Mouse (Mus musculus): ENCODE measurements around the gene Gata1. TPM values are rescaled to one million over a fixed set of nuclear protein-coding genes. Genes with fewer than 3 reads are reported as not detected.

Gata1 gene
- total and polyA plus RNA-seq, 2 experiments from 2014 or later, result 0.20 TPM; not detected in 1

DNA sequence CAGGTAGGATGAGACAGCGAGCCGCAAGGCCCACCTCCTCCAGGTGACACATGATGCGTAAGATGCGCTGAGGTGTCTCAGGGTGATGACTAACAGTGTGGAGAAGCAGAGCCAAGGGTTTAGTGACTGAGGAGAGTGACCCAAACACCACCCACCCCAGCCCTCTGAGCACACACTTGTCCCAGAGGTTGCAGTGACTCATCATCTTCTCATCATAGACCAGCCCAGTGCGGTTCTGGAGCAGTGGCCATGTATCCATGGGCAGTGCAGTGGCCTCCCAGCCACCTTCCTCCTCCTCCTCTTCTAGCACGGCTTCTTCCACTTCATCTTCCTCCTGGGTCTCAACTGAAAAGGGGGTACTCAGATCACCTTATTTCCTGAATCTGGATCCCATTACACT lies 40.2 kb downstream of the Gata1 start:
- Histone ChIP-seq H3K27me3 (ENCODE audit: control insufficient read depth, insufficient read depth, low read length) (no peaks in the 10 kb centered on the region), H3K9me3 (replicated peaks; ENCODE audit: control insufficient read depth, low read length) (no peaks in the 10 kb centered on the region), H3K4me3 (ENCODE audit: low read depth, low read length) (no peak overlapping the region), H3K36me3 (replicated peaks; ENCODE audit: control insufficient read depth, insufficient read depth, low read length) (peaks cover 6% of the 10 kb centered on the region; the same call in 1 of the 2 replicates), H3K9ac (replicated peaks; ENCODE audit: low read depth, low read length) (no peak overlapping the region), H3K4me1 (ENCODE audit: control insufficient read depth, insufficient read depth) (no peaks in the 10 kb centered on the region), H3K27ac (ENCODE audit: low read depth) (no peak overlapping the region), H3K4me2 (ENCODE audit: low read depth, low read length) (no peak overlapping the region)
- no peak for ATAC-seq (ENCODE audit: insufficient read depth, low read depth)
- WGBS, result 88% methylated on average over 6 of the region's 6 CpGs
- no peak for TF ChIP-seq EP300 (IDR thresholded peaks at IDR 0.05; ENCODE audit: low read depth)
- no peak for TF ChIP-seq CTCF (IDR thresholded peaks at IDR 0.05; ENCODE audit: low read depth)
- no peak for DNase-seq (ENCODE audit: low spot score)

GRCm38 (mm10) chrX:7936874-7937273 lies 41.0 kb downstream of the Gata1 start:
- no peak for DNase-seq (ENCODE audit: low spot score)
- Histone ChIP-seq H3K36me3 (replicated peaks; ENCODE audit: control insufficient read depth, insufficient read depth, low read length) (peaks cover 6% of the 10 kb centered on the region; the same call in 1 of the 2 replicates), H3K27me3 (ENCODE audit: control insufficient read depth, insufficient read depth, low read length) (no peaks in the 10 kb centered on the region), H3K9me3 (replicated peaks; ENCODE audit: control insufficient read depth, low read length) (no peaks in the 10 kb centered on the region), H3K27ac (ENCODE audit: low read depth) (no peak overlapping the region), H3K4me1 (ENCODE audit: control insufficient read depth, insufficient read depth) (no peaks in the 10 kb centered on the region), H3K4me2 (ENCODE audit: low read depth, low read length) (no peak overlapping the region), H3K9ac (replicated peaks; ENCODE audit: low read depth, low read length) (no peak overlapping the region), H3K4me3 (ENCODE audit: low read depth, low read length) (no peak overlapping the region)
- WGBS, result 57% methylated on average over 11 of the region's 11 CpGs
- TF ChIP-seq EP300 (IDR thresholded peaks at IDR 0.05; ENCODE audit: low read depth), result no peak
- peak; percentile 1; the same call in 1 of the 2 replicates for TF ChIP-seq CTCF (IDR thresholded peaks at IDR 0.05; ENCODE audit: low read depth)
- ATAC-seq (ENCODE audit: insufficient read depth, low read depth), result no peak

GRCm38 (mm10) chrX:7928270-7928790 lies 49.5 kb downstream of the Gata1 start, which contains the start of gene Eras:
TSS of gene Eras (minus strand) at chrX:7928607.
- Histone ChIP-seq H3K4me2 (ENCODE audit: low read depth, low read length) (no peak within 1 kb of the TSS), H3K4me1 (ENCODE audit: control insufficient read depth, insufficient read depth) (no peaks in the 10 kb centered on the region), H3K36me3 (replicated peaks; ENCODE audit: control insufficient read depth, insufficient read depth, low read length) (no peaks in the 10 kb centered on the region; the same call in 1 of the 2 replicates), H3K27me3 (ENCODE audit: control insufficient read depth, insufficient read depth, low read length) (peaks cover 23% of the 10 kb centered on the region), H3K4me3 (ENCODE audit: low read depth, low read length) (no peak within 1 kb of the TSS), H3K9ac (replicated peaks; ENCODE audit: low read depth, low read length) (no peak within 1 kb of the TSS), H3K27ac (ENCODE audit: low read depth) (no peak within 1 kb of the TSS), H3K9me3 (replicated peaks; ENCODE audit: control insufficient read depth, low read length) (no peaks in the 10 kb centered on the region)
- TF ChIP-seq CTCF (IDR thresholded peaks at IDR 0.05; ENCODE audit: low read depth) (no peak), EP300 (IDR thresholded peaks at IDR 0.05; ENCODE audit: low read depth) (no peak)
- ATAC-seq (ENCODE audit: insufficient read depth, low read depth), result no peak
- DNase-seq (ENCODE audit: low spot score), result no peak
- WGBS, result 20% methylated on average over 17 of the region's 19 CpGs

DNA sequence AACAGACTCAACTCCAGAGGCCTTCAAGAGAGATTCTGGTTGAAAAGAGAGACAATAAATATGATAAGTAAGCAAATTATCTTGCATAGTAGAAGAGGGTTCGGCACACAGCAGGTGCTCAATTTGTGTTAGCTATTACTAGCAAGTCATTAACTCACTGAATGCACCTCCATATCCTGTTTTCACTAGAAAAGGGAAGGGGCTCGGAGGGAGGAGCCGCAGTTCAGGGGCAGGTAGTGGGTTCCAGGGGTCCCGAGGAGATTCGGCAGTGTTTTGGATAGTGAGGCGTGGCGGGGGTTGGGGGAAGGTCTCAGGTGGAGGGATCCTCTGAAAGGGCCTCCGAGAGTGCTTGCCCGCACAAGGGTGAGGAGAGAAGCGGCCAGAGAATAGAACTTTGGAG lies 50.8 kb downstream of the Gata1 start:
- no peak for TF ChIP-seq EP300 (IDR thresholded peaks at IDR 0.05; ENCODE audit: low read depth)
- TF ChIP-seq CTCF (IDR thresholded peaks at IDR 0.05; ENCODE audit: low read depth), result no peak
- 26% methylated on average over 10 of the region's 10 CpGs for WGBS
- DNase-seq (ENCODE audit: low spot score) (no peak), ATAC-seq (ENCODE audit: insufficient read depth, low read depth) (no peak)
- H3K4me2 ChIP-seq (ENCODE audit: low read depth, low read length), result no peak overlapping the region
- peaks cover 35% of the 10 kb centered on the region for H3K27me3 ChIP-seq (ENCODE audit: control insufficient read depth, insufficient read depth, low read length)
- H3K36me3 ChIP-seq (replicated peaks; ENCODE audit: control insufficient read depth, insufficient read depth, low read length), result no peaks in the 10 kb centered on the region; the same call in 1 of the 2 replicates
- no peaks in the 10 kb centered on the region for H3K4me1 ChIP-seq (ENCODE audit: control insufficient read depth, insufficient read depth)
- H3K9ac ChIP-seq (replicated peaks; ENCODE audit: low read depth, low read length), result no peak overlapping the region
- H3K27ac ChIP-seq (ENCODE audit: low read depth), result no peak overlapping the region
- H3K4me3 ChIP-seq (ENCODE audit: low read depth, low read length), result no peak overlapping the region
- no peaks in the 10 kb centered on the region for H3K9me3 ChIP-seq (replicated peaks; ENCODE audit: control insufficient read depth, low read length)

DNA sequence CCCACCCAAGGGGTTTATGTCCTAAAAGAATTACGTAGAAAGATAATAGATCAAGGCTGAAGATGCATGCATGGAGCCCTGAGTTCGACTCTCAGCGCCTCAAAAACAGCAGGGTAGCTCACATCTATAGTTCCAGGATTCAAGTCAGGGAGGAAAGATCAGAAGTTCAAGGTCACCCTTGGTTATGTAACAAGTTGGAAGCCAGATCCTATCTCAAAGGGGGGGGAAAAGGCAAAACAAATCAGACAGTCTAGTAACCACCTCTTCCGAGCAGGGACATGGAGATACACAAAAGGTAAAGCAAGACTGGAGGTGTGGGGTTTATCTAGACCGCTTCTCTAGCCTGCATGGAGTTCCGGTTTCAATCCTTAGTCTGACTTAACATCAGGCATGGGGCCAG lies 51.6 kb downstream of the Gata1 start:
- DNase-seq (ENCODE audit: low spot score) (no peak), ATAC-seq (ENCODE audit: insufficient read depth, low read depth) (no peak)
- H3K4me2 ChIP-seq (ENCODE audit: low read depth, low read length), result no peak overlapping the region
- H3K9me3 ChIP-seq (replicated peaks; ENCODE audit: control insufficient read depth, low read length), result no peaks in the 10 kb centered on the region
- WGBS, result 63% methylated on average over 6 of the region's 6 CpGs
- H3K27ac ChIP-seq (ENCODE audit: low read depth), result no peak overlapping the region
- no peaks in the 10 kb centered on the region for H3K4me1 ChIP-seq (ENCODE audit: control insufficient read depth, insufficient read depth)
- peaks cover 41% of the 10 kb centered on the region for H3K27me3 ChIP-seq (ENCODE audit: control insufficient read depth, insufficient read depth, low read length)
- H3K4me3 ChIP-seq (ENCODE audit: low read depth, low read length), result no peak overlapping the region
- H3K9ac ChIP-seq (replicated peaks; ENCODE audit: low read depth, low read length), result no peak overlapping the region
- H3K36me3 ChIP-seq (replicated peaks; ENCODE audit: control insufficient read depth, insufficient read depth, low read length), result no peaks in the 10 kb centered on the region; the same call in 1 of the 2 replicates
- TF ChIP-seq CTCF (IDR thresholded peaks at IDR 0.05; ENCODE audit: low read depth), result no peak
- TF ChIP-seq EP300 (IDR thresholded peaks at IDR 0.05; ENCODE audit: low read depth), result no peak

DNA sequence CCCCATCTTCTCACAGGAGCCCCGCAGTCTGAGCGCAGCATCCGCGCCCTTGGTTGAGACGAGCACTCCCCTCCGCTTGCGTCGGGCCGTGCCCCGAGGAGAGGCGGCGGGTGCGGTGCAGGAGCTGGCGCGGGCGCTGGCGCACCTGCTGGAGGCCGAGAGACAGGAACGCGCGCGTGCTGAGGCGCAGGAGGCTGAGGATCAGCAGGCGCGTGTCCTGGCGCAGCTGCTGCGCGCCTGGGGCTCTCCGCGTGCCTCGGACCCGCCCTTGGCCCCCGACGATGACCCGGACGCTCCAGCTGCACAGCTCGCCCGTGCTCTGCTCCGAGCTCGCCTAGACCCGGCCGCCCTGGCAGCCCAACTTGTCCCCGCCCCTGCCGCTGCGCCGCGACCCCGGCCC lies 55.8 kb downstream of the Gata1 start:
- ATAC-seq (ENCODE audit: insufficient read depth, low read depth), result no peak
- H3K9ac ChIP-seq (replicated peaks; ENCODE audit: low read depth, low read length), result no peak overlapping the region
- H3K4me3 ChIP-seq (ENCODE audit: low read depth, low read length), result peak overlapping the region; percentile 33
- H3K4me1 ChIP-seq (ENCODE audit: control insufficient read depth, insufficient read depth), result no peaks in the 10 kb centered on the region
- WGBS, result 7% methylated on average over 34 of the region's 48 CpGs
- no peak for TF ChIP-seq EP300 (IDR thresholded peaks at IDR 0.05; ENCODE audit: low read depth)
- TF ChIP-seq CTCF (IDR thresholded peaks at IDR 0.05; ENCODE audit: low read depth), result no peak
- H3K36me3 ChIP-seq (replicated peaks; ENCODE audit: control insufficient read depth, insufficient read depth, low read length), result no peaks in the 10 kb centered on the region
- no peak for DNase-seq (ENCODE audit: low spot score)
- peaks cover 57% of the 10 kb centered on the region for H3K27me3 ChIP-seq (ENCODE audit: control insufficient read depth, insufficient read depth, low read length)
- peak overlapping the region; percentile 48 for H3K4me2 ChIP-seq (ENCODE audit: low read depth, low read length)
- H3K27ac ChIP-seq (ENCODE audit: low read depth), result no peak overlapping the region
- H3K9me3 ChIP-seq (replicated peaks; ENCODE audit: control insufficient read depth, low read length), result no peaks in the 10 kb centered on the region

All from heart, postnatal 0 days (tissue).